ENCODE assay signal across 8 mouse cellular contexts in the genomic region with DNA sequence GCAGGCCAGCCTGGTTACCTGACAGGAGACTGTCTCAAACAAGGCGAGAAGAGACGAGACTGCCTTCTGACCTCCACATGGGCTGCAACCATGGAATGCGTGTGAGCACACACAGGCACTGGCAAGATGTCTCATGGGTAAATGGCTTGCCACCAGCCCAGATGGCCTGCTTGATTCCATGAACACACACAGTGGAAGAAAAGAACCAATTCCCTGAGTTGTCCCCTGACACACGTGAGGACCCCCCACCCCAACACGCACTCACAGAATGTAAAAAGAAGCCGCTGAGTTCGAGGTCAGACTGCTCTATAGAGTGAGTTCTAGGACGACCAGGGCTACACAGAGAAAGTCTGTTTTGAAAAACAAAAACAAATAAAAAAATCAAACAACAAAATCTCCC. TPM values are rescaled to one million over a fixed set of nuclear protein-coding genes. Genes with fewer than 3 reads are reported as not detected.
DNase-seq lines count a peak whose midpoint lies in the region; ATAC-seq lines count a peak whose summit lies in the region.

Gene Npas1 (minus strand): TSS at position 101 of the 400 bp plus-strand sequence.

- 92% methylated on average over 8 of the region's 8 CpGs for WGBS in forebrain, embryonic 10.5 days
- 86% methylated on average over 8 of the region's 8 CpGs for WGBS in midbrain, embryonic 16.5 days

- no peak for ATAC-seq in midbrain, embryonic 16.5 days

- H3K4me1 ChIP-seq in forebrain, embryonic 10.5 days, result peaks cover 23% of the 10 kb centered on the region
- H3K4me1 ChIP-seq in midbrain, embryonic 16.5 days (ENCODE audit: control insufficient read depth, insufficient read depth, low read length), result peaks cover 15% of the 10 kb centered on the region

- peak within 1 kb of the TSS; percentile 48 for H3K4me3 ChIP-seq in forebrain, embryonic 10.5 days
- H3K4me3 ChIP-seq in midbrain, embryonic 16.5 days (ENCODE audit: low read depth, low read length), result peak within 1 kb of the TSS; percentile 39

- no peaks in the 10 kb centered on the region for H3K9me3 ChIP-seq in forebrain, embryonic 10.5 days
- no peaks in the 10 kb centered on the region for H3K9me3 ChIP-seq in midbrain, embryonic 16.5 days (replicated peaks; ENCODE audit: control insufficient read depth, low read length, poor library complexity, severe bottlenecking)

- H3K27me3 ChIP-seq in forebrain, embryonic 10.5 days (ENCODE audit: poor library complexity, severe bottlenecking), result peaks cover 69% of the 10 kb centered on the region
- peaks cover 47% of the 10 kb centered on the region for H3K27me3 ChIP-seq in midbrain, embryonic 16.5 days (ENCODE audit: control insufficient read depth, insufficient read depth, low read depth, low read length)

- H3K9ac ChIP-seq in midbrain, embryonic 16.5 days (ENCODE audit: low read depth, low read length), result peak within 1 kb of the TSS; percentile 44; the same call in 1 of the 2 replicates

- H3K4me2 ChIP-seq in midbrain, embryonic 16.5 days (ENCODE audit: low read length), result peak within 1 kb of the TSS; percentile 70

- no peaks in the 10 kb centered on the region for H3K36me3 ChIP-seq in forebrain, embryonic 10.5 days (replicated peaks)
- H3K36me3 ChIP-seq in midbrain, embryonic 16.5 days (ENCODE audit: control insufficient read depth, insufficient read depth, low read length), result no peaks in the 10 kb centered on the region

- DNase-seq in layer of hippocampus, adult 18-20 months (ENCODE audit: low spot score in 2 of 2), result no peak
- no peak for DNase-seq in layer of hippocampus, adult 9-11 months
- no peak for DNase-seq in forebrain, embryonic 10.5 days (ENCODE audit: extremely low spot score, low spot score)
- no peak for DNase-seq in layer of hippocampus, postnatal 10 days (ENCODE audit: low spot score in 2 of 2)
- no peak for DNase-seq in frontal cortex, postnatal 10 days (ENCODE audit: low spot score in 2 of 2)
- no peak for DNase-seq in adrenal gland, adult 2 months
- DNase-seq in cerebellum, adult 9-10 months, result no peak

- H3K27ac ChIP-seq in forebrain, embryonic 10.5 days, result no peak within 1 kb of the TSS
- no peak within 1 kb of the TSS for H3K27ac ChIP-seq in midbrain, embryonic 16.5 days (ENCODE audit: low read length)

RNA-seq across cellular contexts. Expression of gene Npas1, which starts in this region (rescaled TPM):
- 10 to 100 TPM; 14.5 to 17.6 TPM for total RNA-seq in layer of hippocampus, adult 18-20 months (2021)
- polyA plus RNA-seq in forebrain, embryonic 10.5 days (2016; fragmentation: Nextera tagmentation; extraction: Ambion mirVana), result 0.71 and 1.2 TPM in 2 replicates
- 10 to 100 TPM; 20.8 to 23.8 TPM for total RNA-seq in layer of hippocampus, postnatal 10 days (2021)
- polyA plus RNA-seq in midbrain, embryonic 16.5 days (2015; fragmentation: Nextera tagmentation; extraction: Ambion mirVana), result 4.2 and 6.4 TPM in 2 replicates
- not detected for total RNA-seq in adrenal gland, adult 2 months (2021)
- polyA plus RNA-seq in adrenal gland, adult 2 months (2012; rRNA removed), result not detected in 2 replicates

Comparison
In these comparisons a context has a peak if more than half of its experiments do, and no peak if none do; other contexts are left out.
1. RNA of gene Npas1 (total RNA-seq): 20.8 to 23.8 TPM in layer of hippocampus, postnatal 10 days and 14.5 to 17.6 TPM in layer of hippocampus, adult 18-20 months; not detected in adrenal gland, adult 2 months; every median in the first group is over 10 times any median in the second.